Mouse (Mus musculus): ENCODE results near the gene Golm1.

DNA sequence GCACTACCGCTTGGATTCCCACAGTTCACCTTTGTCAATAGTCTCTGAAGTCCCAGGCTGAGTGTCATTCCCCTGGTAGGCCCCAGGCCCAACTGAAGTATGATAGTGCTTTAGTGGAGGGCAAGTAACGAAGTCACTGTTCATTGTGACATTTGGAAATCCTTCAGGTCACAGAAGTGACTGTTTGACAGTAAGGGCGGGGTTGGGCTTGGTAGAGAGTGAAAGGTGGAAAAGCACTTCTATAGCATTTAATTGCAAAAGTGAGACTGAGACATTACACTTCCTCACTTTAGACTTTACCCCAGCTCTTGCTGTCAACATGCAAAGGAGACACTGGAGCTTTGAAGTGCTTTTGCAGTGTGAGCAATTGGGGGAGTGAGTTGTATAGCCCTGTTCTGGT, 18.4 kb upstream of the Golm1 start, which contains the start of gene 4921517D22Rik:
- TF ChIP-seq CTCF (IDR thresholded peaks at IDR 0.05; ENCODE audit: control insufficient read depth, insufficient read depth, insufficient read length) (no peak), MYOD1 (IDR thresholded peaks at IDR 0.05; ENCODE audit: control insufficient read depth, insufficient read length, low read depth) (no peak), FOSL1 (IDR thresholded peaks at IDR 0.05; ENCODE audit: insufficient read depth, low read length, poor library complexity, severe bottlenecking) (no peak), USF1 (IDR thresholded peaks at IDR 0.05; ENCODE audit: low read depth) (no peak), CEBPB (IDR thresholded peaks at IDR 0.05; ENCODE audit: low read depth) (no peak)
